Mouse (Mus musculus): ENCODE measurements around the gene Nbdy.

- no peak for TF ChIP-seq CTCF (IDR thresholded peaks at IDR 0.05; ENCODE audit: borderline replicate concordance, control insufficient read depth, extremely low read depth, insufficient read depth, low read length, poor library complexity)
- no peak for TF ChIP-seq POLR2A (IDR thresholded peaks at IDR 0.05; ENCODE audit: control insufficient read depth, extremely low read depth, insufficient read depth, low read length, poor library complexity)
Observed at GRCm38 (mm10) chrX:153724400-153724799, 1.0 kb downstream of the Nbdy start.
